Mouse (Mus musculus) midbrain, embryonic 12.5 days (tissue): Measurements from ENCODE around the gene Trat1. TPM values are rescaled to one million over a fixed set of nuclear protein-coding genes. Genes with fewer than 3 reads are reported as not detected.

Experiments
- ATAC-seq: fragments of 200-750 bp; cut with Nextera tagmentation; 2 replicates; pipeline ENCODE4 v1.8.0; 2017; ENCODE audit warnings: low read depth, moderate TSS enrichment, moderate library complexity; ENCODE audit not compliant: low FRiP score
- H3K27ac ChIP-seq: fragments of 300-500 bp; sonication (generic); replicated peaks from 2 replicates; pipeline ENCODE4 v1.5.1; 2016; ENCODE audit warnings: mild to moderate bottlenecking
- H3K27me3 ChIP-seq: fragments of 300-500 bp; sonication (generic); 2 replicates; pipeline ENCODE4 v1.6.1; 2016; ENCODE audit warnings: mild to moderate bottlenecking
- H3K36me3 ChIP-seq: fragments of 300-500 bp; sonication (generic); 2 replicates; pipeline ENCODE4 v1.6.1; 2016
- H3K4me1 ChIP-seq: fragments of 300-500 bp; sonication (generic); 2 replicates; pipeline ENCODE4 v1.6.1; 2016
- H3K4me2 ChIP-seq: fragments of 300-500 bp; sonication (generic); replicated peaks from 2 replicates; pipeline ENCODE4 v1.6.1; 2016; ENCODE audit warnings: mild to moderate bottlenecking, moderate library complexity
- H3K4me3 ChIP-seq: fragments of 300-500 bp; sonication (generic); 2 replicates; pipeline ENCODE4 v1.5.1; 2016; ENCODE audit warnings: mild to moderate bottlenecking
- H3K9ac ChIP-seq: fragments of 300-500 bp; sonication (generic); replicated peaks from 2 replicates; pipeline ENCODE4 v1.6.1; 2016; ENCODE audit warnings: mild to moderate bottlenecking, moderate library complexity
- H3K9me3 ChIP-seq: fragments of 300-500 bp; sonication (generic); 2 replicates; pipeline ENCODE4 v1.6.1; 2016; ENCODE audit warnings: mild to moderate bottlenecking
- WGBS: fragments of 180-500 bp; shearing (Covaris S2); methylation state at CpG from one replicate; pipeline ENCODE4 v1.1.7; 2016; 5-methylcytosine and 5-hydroxymethylcytosine counted together
- polyA plus RNA-seq: library from polyadenylated mRNA; unstranded; fragments of >200 nt; fragmentation: Nextera tagmentation; extraction: Ambion mirVana; gene quantifications from 2 replicates; pipeline ENCODE4 v1.2.1, GENCODE M21; 2016

Trat1 gene
- polyA plus RNA-seq, 1 experiment from 2014 or later = not detected

GRCm38 (mm10) chr16:48701896-48702295, 69.9 kb downstream of the Trat1 start:
- Histone ChIP-seq H3K36me3 (no peaks in the 10 kb centered on the region), H3K9ac (no peak overlapping the region), H3K27ac (no peak overlapping the region), H3K4me3 (no peak overlapping the region), H3K9me3 (no peaks in the 10 kb centered on the region), H3K27me3 (no peaks in the 10 kb centered on the region), H3K4me1 (no peaks in the 10 kb centered on the region), H3K4me2 (no peak overlapping the region)
- WGBS = 93% methylated on average over 3 of the region's 3 CpGs
- no peak for ATAC-seq

Other genes starting within 250 kb of the Trat1 start
- not detected in 2 replicates for gene Retnlb, start 44.8 kb upstream of the Trat1 start, polyA plus RNA-seq
- not detected in 2 replicates for gene Retnla, start 70.5 kb upstream of the Trat1 start, polyA plus RNA-seq
- gene Retnlg, start 100.6 kb upstream of the Trat1 start, polyA plus RNA-seq = not detected in 2 replicates
- gene Dzip3, start 222.1 kb upstream of the Trat1 start, polyA plus RNA-seq = 50.8 and 51.6 TPM in 2 replicates
- gene Cip2a, start 222.2 kb upstream of the Trat1 start, polyA plus RNA-seq = 38.5 and 39.0 TPM in 2 replicates